Mouse (Mus musculus): ENCODE data around the gene Kit.

DNA sequence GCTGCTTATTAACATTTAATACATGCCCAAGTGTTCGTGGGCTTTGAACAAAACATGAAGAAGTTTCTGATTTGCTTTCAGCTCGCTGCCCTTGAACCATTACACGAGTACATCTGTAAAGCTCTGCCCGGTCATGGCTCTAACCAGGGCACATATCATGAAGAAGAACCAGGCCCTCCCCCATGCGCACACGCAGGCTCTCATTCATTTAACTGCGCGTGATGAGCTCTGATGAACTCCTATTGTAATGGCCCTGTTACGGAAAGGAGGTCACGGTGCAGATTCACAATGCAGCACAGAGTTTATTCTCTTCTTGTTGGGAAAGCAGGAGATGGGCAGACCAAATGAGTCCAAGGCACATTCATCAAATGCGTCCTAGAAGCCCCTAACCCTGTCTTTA is 17.1 kb upstream of the Kit start:
- TF ChIP-seq CTCF (IDR thresholded peaks at IDR 0.05; ENCODE audit: low read depth), result no peak
- TF ChIP-seq EP300 (IDR thresholded peaks at IDR 0.05; ENCODE audit: low read depth), result no peak
